Mouse (Mus musculus) c-Kit-positive CD71-positive TER-119-negative erythroid progenitor cells, embryonic 14.5 days (primary cell): ENCODE measurements at regions not wholly inside any gene's neighbourhood (a gene's known extent, or its start where the extent isn't known, plus 50 kb on each side); places are given as distances from the start of the nearest gene placed in this dataset.
A peak's percentile ranks its signal among the peaks of the same experiment; 100 is the strongest.

Source experiments
- DNase-seq: peaks from one replicate; pipeline ENCODE4 v3.0.0-alpha.2; 2013; ENCODE audit warnings: low read depth

- DNase-seq: no peak
These were observed 60.2 kb upstream of the Cd34 start for GRCm38 (mm10) chr1:194878440-194878839.

DNA sequence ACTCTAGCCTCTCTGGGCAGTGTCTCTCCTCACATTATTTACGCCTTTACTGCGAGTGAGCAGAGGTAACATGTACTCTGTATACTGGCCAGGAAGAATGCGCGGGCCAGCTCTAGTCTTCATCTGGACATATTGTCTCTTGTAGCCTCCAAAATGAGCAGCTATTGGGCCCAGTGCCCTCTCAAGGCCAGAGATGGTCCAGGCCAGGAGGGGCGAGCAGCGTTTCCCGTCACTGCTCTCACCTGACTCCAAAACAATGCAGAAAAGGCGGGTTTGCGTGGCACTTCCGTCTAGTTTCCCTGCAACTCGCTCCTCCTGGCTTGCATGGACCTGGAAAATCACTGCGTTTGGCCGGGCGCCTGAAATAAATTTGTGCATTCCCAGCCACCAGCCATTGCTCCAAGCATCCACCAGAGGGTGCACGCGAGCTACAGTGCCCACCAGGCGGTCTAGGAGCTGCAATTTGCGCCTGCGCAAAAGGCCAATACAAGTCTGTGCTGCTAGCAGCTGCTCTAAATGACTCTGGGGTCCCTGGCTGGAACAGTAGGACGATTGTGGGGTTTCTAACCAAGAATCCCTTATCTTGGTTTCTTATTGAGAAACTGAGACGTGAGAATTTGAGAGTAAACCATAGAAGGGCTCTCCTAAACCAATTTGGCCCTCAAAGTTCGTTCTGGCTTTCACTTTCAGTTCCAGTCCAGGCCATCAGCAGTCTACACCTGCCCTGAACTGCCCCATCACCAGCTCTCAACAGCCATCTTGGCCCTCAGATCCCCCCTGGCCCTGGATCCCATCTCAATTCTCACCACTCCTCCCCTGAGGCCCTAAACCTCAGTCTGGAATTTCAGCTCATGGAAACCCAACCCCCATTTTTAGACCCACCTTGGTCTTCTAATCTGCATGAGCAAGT, 59.0 kb upstream of the Cd34 start:
- peak; percentile 77 for DNase-seq

DNA sequence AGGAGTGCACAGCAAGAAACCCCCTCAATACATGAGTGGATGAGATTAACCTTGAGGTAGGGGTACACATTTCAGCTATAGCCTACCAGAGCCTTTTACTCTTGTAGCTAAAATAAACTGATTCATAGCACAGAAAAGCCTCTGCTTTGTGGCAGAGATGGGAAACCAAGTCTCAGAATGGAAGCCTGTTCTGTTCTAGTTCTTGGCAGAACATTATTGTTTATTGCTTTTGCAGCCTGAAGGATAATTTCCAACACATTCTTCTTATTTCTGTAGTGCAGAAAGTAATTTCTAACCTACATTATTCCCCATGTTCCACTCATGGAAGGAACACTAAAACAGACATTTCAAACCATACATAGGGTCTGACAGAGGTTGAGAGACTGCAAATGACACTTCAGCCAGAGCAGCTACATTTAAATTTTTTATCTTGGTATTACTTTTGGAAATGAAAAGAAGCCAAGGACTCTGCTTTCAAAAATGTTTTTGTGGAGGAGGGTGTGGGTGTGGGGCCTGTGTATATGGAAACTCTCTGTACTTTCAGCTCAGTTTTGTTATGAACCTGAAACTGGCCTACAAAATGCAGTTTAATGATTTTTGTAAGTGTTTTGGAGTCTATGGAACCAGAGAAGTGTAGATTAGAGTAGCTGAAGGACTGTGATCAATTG, 56.9 kb upstream of the Cd34 start:
- no peak for DNase-seq

- no peak for DNase-seq
These were observed 53.4 kb upstream of the Cd34 start for GRCm38 (mm10) chr1:194885071-194885686.

DNA sequence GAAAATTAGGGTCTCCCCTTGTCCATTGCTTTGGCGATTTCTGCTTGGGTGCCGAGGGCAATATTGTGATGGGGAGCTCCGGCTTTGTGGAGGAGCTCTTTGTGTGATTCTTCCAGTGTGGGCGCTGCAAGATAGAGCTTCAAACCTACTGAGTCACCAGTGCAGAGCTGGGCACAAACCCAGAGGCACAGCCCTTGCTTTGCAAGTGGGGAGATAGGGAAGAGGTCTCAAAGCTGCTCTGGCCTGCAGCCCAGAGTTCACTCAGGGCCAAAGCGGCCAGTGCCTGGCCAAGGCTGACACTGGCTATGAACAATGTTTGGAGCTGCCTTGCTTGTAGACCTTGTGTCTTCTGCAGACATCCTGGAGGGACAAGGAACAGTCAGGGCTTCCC, 52.9 kb upstream of the Cd34 start:
- DNase-seq: no peak
